Mouse (Mus musculus): ENCODE measurements around the gene Chgb.
A peak's percentile ranks its signal among the peaks of the same experiment; 100 is the strongest.

Chgb gene

DNA sequence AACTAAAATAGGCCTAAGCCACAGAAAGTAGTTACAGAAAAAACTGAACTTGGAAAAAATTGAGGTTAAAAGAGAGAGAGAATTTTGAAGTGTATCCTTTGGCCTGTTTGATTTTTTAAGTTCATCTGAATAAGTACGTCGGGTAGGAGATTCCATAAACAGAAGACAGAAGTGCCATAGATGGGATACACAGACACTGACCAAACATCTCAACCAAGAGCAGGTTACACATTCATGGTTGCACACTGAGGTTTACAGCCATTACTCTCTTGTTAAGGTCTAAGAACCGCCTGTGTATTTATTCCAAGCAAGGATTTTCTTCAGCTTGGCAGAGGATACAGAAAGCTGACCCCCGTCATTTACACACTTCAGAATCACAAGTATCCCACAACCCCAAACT is at the start of gene Chgb:
Chgb (plus strand) TSS at position 301 of the 400 bp plus-strand sequence.
- no peak for DNase-seq

GRCm38 (mm10) chr2:132732940-132733339 is 48.1 kb upstream of the Chgb start:
- DNase-seq, result no peak

DNA sequence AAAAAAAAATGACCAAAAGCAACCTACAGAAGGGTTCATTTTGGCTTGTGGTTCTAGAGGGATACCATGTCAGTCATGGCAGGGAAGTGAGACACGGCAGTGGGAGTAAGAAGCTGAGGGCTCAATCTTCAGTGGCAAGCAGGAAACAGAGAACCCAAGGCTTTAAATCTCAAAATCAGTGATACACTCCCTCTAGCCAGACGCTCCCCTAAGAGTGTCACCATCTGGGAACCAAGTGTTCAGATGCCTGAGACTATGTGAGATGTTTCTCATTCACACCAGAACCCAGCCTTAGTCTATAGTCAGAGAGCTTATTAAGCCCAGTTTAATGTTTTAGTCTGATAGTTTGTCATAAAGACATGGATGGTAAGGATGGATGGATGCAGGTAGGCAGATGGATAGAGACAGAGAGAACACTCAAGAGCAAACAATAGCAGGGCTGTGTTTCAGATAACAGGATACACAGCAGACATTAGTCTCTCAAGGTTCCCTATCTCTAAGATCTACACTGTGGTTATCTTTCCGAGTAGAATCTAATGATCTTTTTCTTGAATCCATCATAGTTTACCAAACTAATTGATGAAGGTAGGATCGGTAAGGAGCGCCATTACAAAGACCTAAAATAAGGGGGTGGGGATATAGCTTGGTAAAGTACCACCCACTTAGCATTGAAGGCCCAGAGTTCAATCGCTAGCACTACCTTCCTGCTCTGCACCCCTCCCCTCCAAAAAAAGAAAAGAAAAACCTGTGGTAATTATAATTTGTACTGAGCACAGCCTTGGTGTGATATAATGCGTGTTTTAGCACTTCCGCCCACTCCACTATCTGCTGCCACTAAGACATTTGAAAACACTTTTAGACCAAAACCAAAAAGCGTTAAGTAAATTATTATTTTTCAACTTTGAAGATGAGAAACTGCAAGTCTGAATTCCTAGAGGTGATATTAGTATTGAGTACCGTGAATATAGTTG is 47.2 kb upstream of the Chgb start:
- no peak for DNase-seq

GRCm38 (mm10) chr2:132738816-132739432 is 42.2 kb upstream of the Chgb start:
- DNase-seq, result peak; percentile 79 to 81

DNA sequence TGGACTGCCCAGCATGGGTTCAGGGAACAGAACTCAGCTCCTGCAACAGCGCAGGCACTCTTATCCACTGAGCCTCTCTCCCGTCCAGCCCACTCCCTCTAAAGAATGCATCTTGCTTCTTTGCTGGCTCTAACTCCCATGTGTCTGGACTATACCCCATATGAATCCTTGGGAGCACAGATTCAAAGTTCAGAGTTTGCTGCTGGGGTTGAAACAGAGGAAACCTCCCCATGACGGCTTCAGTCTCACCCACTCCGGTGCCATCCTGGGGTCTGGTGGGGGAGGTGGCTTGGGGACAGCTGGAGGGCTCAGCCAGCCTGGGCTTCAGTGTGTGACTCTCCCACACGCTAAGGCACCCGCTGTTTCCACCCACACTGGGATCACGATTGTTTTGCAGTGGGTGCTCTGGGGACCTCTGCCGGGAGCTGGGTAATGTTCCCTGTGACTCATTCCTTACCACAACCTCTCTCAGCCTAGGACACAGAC is 39.2 kb upstream of the Chgb start:
- peak in 1 of 2 experiments; percentile 43 for DNase-seq

DNA sequence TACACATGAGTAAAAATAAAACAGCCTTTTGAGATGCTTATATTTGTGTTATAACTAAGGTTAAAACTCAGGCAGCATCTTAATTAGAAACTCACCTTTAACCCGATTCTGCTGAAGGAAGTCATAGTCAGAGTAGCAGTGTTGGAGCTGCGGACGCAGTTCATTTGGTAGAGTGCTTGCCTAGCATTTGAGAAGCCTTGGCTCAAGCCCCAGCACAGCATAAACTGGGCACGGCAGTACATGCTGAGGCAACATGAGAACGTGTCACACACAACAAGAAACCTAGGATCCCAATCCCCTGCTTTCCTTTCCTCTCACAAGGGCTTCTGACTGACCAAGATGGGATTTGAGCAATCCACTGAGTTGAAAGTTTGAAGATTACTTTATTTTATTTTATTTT is 36.2 kb upstream of the Chgb start:
- peak; percentile 66 to 72 for DNase-seq

- DNase-seq, result no peak
These were observed 35.0 kb upstream of the Chgb start for GRCm38 (mm10) chr2:132746108-132746507.

- DNase-seq, result peak; percentile 72 to 73
These were observed 30.4 kb upstream of the Chgb start for GRCm38 (mm10) chr2:132750726-132751125.

GRCm38 (mm10) chr2:132751141-132752066 is 29.7 kb upstream of the Chgb start:
- peak; percentile 92 for DNase-seq

- DNase-seq, result peak in 1 of 2 experiments; percentile 47
These were observed 28.7 kb upstream of the Chgb start for GRCm38 (mm10) chr2:132752398-132752797.

DNA sequence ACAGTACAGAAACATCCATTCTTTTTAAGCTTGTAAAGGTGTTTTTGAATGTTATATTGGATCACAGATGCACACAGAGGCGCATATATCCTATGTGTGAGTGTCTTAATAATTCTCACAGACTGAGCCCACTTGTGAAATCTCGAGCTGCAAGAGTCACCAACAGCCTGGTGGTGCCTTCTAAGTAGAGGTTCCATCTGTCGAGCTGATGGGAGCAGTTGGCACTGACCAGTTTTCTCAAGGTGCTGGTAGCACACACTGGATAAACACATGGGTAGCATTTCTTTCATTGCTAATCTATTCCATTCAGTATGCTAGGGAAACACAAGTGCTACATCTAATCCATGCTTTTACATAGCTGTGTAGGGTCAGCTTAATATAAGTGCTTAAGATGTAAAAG is 27.9 kb upstream of the Chgb start:
- DNase-seq, result peak; percentile 55 to 68

DNA sequence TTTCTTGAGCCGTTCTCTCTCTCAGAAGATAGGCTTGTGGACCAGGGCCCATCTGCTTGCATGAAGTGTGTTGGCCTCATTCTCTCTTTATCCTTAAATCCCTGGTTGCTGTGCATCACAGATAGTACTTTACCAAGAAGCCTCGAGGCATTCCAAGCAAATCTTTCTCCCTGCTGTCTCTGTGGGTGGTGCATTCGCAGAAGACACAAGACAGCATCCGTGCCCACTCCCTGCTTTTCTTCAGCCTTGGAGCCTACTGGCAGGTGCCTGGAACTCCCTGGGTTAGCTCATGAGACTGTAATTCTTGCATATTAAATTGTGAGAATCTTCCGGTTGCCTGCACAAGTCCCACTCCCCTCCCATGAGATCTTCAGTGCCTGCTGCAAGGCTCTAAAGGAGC is 23.2 kb upstream of the Chgb start:
- no peak for DNase-seq

DNA sequence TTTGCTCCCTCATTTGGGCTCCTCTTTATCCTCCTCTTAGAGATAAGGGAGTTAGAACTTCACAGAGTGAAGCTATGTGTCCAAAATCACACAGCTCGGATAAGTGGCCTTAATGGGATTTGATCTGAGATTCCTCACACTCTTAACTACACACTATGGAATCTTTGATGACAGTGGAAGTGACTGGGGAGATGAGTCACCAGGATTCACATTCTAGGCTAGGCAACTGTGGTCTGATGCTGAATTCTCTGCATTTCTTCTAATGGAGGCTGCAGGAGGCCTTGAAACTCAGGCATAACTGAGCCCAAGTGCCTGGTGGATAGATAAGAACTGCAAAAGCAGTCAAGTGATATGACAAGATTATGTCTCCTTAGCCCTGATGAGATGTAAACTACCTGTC is 10.3 kb upstream of the Chgb start:
- no peak for DNase-seq

DNA sequence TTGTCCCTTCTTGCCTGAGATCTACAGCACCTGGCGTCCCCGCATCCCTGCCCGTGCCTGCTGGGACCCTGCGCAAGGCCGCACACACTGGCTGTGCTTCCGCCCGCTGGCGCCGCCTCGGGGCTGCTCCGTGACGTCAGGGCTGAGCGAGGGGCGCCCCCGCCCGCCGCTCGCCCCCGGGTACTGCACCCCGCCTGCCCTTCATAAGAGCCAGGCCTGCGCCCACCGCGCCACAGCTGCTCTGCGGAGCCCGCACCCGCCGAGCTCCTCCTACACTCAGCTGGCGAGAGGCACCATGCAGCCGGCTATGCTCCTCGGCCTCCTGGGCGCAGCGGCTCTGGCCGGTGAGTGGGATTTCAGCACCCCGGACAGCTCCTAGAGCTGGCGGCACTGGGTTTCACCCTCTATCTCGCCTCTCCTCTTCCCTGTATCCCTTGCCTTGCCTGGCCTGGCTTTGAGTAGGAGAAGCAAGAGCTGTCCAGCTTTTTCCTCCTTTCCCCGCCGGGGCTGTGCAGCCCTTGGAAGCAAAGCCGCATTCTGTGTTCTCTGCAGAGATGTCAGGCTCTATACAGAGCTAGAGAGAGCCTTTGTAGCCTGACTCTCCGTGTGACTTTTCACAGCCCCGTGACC is 476 bp downstream of the Chgb start:
- peak; percentile 94 for DNase-seq

- DNase-seq, result peak; percentile 83 to 84
These were observed 3.0 kb downstream of the Chgb start for GRCm38 (mm10) chr2:132784039-132784438.

DNA sequence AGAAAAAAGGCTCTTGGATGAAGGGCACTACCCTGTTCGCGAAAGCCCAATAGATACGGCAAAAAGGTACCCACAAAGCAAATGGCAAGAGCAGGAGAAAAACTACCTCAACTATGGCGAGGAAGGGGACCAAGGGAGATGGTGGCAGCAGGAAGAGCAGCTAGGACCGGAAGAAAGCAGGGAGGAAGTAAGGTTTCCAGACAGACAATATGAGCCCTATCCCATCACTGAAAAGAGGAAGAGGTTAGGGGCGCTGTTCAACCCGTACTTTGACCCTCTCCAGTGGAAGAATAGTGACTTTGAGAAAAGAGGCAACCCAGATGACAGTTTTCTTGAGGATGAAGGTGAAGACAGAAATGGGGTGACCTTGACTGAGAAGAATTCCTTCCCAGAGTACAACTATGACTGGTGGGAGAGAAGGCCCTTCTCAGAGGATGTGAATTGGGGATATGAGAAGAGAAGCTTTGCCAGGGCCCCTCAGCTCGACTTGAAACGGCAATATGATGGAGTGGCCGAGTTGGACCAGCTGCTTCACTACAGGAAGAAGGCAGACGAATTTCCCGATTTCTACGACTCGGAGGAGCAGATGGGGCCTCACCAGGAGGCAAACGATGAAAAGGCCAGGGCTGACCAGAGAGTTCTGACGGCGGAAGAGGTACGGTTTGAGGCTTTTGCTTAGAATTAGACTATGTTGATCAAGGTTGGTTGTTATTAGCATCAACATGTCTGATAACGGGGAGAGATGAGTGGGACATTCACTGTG is 12.5 kb downstream of the Chgb start:
- peak; percentile 91 to 92 for DNase-seq

- DNase-seq, result peak; percentile 62 to 63
These were observed 13.1 kb downstream of the Chgb start for GRCm38 (mm10) chr2:132794204-132794586.

GRCm38 (mm10) chr2:132802976-132803375 is 21.9 kb downstream of the Chgb start:
- no peak for DNase-seq

GRCm38 (mm10) chr2:132815608-132816314 is 34.7 kb downstream of the Chgb start, which contains the start of the genes Trmt6 and Mcm8:
Trmt6 (minus strand) TSS chr2:132816055.
Mcm8 (plus strand) TSS chr2:132816141.
- peak; percentile 90 to 96 for DNase-seq

DNA sequence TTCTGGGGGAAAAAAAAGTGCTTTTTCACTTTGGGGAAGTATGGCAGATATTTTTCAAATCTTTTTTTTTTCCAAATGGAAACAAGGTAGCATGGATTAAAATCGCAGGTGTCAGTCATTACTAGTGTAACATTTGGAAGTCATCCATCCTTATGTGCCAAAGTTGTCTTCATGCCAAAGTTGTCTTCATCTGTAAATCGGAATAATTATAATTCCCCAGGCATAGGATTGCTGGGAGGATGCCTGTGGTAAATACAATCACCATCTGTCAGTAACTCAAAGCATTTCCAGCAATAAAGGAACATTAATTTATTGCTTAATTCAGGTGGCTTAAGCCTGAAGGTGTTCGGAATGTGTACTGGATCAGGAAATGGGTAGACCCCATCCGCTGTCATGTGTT is 60.0 kb downstream of the Chgb start:
- DNase-seq, result no peak
